Mouse (Mus musculus) right cerebral cortex, postnatal 14 days (tissue): ENCODE measurements around the gene Cdk14.

Experiments
- DNase-seq: peaks from one replicate; pipeline ENCODE4 v3.0.0; 2022

Cdk14 gene

DNA sequence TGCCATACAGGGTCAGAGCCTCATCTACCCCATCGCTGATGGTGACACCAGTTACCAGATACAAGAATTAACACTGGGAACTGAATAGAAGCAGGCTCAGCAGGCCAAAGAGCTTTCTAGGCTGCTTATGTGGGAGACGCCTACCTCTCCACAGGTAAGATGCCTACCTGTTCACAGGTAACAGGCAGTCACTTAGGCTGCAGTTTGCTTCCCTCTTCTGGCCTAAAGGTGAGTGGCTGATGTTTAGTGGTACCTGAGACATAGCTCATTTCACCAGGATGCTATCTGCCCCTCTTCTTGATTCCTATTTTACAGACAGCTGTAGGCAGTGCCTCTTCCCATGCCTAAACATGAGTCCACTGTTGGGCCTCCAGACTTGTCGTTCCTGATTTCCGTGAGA lies 595.0 kb downstream of the Cdk14 start:
- no peak for DNase-seq

DNA sequence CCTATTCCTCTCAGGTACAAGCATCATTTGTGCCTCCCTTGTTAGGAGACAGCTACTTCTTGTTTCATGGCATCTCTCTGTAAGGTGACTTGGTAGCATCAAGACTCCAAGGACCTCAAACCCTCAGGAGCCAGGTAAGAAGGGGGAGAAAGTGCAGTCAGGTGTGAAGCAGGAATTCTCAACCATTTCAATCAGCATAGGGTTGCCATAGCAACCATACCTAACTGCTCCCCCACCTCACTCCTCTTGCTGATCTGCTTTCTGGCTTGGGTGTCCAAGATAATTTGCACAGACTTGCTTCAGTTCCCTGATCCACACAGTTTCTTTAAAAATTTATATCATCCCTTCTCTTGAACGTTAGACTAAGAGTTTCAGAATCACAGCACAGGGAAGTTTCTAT lies 595.9 kb downstream of the Cdk14 start:
- no peak for DNase-seq

DNA sequence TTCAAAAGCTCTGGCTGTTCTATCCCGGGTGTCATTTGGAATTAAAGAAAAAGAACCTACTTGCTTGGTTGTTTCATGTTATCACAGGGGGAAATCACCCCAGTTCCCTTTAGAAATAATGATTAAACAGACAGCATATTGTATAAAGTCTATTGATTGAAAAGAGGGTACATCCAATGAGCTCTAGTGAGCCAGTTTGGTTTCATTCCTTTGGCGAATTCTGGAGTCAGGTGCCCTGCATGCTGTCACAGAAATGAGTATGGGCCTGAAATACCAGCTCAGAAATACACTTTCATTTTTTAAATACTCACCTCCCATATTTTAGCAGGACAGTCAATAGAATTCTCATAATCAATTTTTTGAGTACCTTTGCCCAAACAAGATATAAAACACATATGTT lies 598.1 kb downstream of the Cdk14 start:
- no peak for DNase-seq

DNA sequence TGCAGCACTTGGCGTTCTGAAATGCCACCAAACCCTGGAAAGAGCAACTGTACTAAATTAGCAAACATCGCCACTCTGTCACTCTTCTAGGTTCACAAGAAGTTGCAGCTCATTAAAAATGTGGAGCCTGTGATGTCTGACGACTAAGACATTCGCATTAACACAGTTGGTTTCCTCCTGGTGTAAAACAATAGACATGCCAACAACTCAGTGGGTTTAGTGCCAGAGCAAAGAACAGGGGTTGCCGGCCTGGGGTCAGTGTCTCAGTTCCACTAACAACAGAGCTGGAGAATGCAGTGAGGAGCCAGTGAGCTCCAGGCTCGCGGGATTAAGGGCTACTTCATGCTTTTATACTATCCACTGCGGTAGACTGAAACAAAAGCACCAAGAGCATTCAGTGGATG lies 598.7 kb downstream of the Cdk14 start:
- DNase-seq, result no peak

DNA sequence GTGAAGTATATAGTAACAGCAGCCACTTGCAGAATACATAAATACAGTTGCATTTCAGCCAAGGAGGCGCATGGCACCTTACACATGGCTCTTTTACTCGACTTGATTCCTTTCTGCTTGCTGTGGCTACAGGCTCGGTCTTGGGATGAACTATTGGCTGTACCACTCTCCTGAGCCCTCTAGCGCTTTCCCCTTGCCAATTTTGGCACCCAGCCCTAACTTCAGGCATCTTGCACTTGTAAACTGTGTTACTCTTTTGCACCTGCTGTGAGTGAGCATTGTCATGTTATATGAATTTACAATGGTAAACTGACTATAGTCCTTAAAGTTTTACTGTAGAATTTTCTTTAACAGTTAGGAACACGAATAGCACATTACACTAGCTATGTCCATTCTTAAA lies 603.1 kb downstream of the Cdk14 start:
- DNase-seq, result no peak

DNA sequence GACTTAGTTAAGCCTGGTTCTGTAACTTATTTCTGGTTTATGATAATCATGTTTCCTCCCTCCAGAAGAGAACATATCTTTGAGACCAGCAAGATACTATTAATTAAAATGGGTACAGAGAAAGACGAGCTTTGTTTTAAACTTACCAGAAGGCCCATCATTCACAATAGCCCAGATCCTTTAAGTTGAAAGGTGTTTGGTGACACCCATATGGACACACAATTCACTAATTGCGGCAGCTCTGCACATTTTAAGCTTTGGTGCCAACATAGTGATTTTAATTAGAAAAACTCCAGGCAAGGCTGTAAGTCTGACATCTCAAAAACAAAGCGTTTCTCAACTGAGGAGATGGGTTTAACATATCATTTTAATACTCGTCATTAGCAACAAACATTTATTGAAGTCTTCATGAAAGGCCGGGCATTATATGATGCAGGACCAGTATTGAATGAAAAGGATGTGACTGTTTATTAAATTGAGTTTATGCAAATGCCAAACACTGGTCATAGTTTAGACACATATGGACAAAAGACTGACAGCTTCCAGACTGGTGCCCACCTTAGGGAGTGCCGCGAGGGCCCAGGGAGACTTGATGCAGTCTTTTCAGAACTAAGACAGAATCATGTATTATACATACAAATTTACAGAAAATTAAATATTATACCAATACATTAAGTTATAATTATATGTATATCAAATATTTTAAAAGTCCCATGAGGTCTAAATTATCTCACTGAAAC lies 605.5 kb downstream of the Cdk14 start:
- DNase-seq, result no peak

DNA sequence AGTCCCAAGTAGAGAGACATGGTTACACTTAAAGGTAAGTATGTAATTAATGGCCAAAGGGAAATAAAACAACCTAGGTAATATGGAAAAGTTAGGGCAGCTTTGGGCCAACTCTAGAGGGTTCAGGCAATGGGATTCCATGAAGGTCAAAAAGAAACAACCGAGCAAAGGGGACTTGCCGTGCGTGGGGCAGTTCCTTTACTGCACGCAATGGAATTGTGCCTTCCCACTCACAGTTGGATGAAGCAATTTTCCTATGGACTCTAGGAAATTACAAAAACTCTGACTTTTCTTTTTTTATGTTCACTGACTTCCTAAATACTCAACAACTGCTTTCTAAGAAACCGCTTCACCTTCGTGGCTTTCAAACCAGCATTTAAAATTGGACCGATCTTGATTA lies 606.8 kb downstream of the Cdk14 start:
- no peak for DNase-seq

DNA sequence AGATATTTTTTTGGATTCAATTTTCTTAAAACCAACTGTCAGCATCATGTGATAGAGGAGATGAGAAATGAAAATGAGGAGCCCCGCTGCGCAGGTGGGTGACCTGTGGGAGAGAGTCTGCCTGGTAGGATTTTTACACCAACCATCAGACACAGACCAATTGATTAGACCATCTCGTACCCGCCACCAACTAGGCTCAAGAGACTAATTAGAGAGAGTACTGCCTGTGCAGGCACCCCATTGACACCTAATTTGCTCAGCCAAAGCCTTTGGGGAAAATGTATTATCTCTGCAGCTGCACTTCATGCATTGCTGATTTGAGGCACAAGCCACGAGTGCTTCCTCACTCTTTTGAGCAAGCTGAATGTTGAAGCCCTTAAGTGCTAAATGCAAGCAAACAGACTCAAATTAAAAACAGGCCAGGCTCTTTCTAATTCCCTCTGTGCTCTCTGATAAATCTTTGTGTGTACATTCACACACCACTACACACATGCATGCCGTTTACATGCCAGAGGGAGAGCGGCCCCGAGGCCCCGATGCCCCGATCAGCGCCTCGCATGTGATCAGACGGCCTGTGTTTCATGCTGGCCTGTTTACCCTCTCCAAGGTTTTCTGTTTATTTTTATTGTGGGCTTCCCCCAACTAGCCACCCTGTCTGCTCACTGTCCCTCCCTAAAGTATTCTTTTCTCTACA lies 607.9 kb downstream of the Cdk14 start:
- DNase-seq, result no peak

DNA sequence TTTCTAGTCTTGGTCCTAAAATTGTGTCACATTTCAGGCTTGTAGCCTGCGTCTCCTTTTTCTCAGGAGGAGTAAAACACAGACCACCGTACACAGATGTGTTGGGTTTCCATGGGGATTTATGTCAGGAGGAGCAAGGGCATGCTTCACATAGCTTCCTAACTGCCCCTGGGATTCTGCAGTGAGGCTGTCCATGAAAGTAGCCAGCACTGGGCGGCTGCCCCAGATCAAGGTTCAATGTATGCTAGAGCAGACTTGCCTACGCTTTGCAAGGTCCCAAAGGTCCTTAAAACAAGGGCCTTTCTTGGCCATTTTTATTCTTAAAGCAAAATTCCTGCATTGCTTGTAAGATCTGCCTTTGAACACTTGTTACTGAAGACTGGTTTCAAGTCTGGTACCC lies 614.9 kb downstream of the Cdk14 start:
- DNase-seq, result no peak

DNA sequence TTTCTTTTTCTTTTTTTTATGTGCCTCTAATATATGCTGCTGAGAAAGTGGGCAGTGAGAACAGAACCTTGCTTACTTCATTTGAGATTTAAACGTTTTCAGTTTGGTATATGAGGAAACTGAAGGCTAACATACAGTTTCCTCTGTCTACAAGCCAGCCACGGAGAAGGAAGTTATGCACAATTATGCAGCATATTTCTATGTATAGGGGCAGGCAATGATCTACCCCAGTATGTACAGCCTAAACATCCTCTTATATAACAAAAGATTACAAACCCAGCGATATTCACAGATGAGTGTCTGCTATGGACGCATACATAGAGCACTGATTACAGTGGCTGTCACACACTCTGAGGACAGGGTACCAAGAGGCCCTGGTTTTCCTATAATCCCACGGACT lies 616.4 kb downstream of the Cdk14 start:
- no peak for DNase-seq

DNA sequence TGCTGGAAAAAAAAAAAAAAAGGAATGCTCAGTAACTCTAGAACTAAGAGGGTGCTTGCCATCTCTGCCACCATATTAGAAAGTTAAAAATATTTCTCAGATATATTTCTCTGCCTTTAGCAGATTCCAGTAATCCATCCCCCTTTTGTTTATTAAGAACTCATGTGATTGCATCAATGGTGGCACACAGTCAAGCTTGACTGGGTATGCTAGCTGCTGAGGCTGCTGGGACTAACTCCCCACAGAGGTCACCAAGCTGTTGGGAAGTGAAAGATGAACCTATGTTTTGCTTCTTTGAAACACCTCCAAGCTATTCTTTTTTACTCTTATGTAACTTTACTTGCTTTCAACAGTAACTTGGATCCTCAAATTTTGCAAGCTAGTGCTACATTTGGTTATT lies 618.1 kb downstream of the Cdk14 start:
- DNase-seq, result no peak

DNA sequence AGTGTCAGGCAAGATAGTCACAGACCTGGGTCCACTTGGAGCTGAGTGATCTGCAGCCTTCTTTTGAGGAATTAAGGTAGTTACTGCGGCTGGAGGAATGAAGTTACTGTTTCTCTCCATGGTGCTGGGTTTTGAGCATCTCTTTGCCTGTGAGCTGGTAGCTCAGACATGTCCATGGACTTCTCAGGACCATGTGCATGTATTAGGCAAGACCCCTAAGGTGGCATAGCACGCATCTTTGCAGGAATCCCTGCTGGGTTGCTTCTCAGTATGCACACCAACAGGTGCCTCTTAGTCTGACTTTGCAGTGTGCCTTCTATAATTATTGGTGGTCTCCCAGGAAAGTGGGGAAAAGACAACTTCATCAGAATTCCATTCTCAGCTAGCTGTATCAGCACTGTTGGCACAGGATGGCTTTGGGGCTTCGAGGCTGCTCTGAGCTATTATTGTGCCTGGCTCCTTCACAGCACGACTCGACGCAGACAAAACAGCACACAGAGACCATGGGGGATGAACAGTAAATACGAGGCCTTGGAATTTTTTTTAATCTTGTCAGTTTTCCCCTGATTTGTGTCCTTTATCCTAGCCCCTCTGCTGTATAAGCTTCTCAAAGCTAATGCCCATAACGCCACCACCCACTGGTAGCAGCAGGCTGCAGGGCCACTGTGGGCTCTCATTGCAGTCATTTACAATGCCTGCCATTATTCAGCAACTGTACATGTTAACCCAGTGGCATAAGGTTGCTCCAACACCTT lies 618.8 kb downstream of the Cdk14 start:
- DNase-seq, result no peak

DNA sequence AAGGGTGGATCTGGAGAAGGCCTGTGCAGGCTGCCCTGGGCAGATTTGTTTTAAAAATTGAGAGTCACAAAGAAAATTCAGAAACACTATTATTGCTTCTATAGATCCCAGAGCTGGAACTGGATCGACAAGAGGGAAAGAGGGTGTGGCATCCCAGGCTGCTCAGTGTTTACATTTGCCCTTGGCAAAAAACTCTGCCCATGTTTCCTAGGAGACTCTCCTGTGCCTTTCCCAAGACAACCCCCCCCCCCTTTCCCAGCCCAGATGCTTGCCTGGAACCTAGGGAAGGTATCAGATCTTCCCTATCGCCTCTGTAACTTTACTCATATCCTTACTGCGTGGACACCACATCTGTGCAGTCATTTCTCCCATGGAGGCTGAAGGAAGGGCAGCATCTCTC lies 628.9 kb downstream of the Cdk14 start:
- no peak for DNase-seq

DNA sequence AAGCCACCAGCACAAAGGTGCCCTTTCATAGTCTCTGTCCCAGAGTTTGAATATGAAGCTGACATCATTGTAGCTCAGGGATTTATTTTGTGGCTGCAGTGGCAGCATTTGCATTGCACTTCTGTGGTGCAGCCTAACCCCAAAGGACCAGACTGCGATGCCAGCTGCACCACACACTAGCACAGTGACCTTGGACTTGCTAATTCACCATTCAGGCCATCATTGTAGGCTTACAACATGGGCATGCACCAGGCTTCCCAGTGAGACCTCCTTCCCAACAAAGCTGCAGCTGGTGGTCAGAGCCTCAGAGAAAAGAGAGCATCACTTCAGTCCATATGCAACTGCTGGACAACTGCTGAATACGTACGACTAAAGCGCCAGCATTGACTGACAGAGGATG lies 629.8 kb downstream of the Cdk14 start:
- DNase-seq, result no peak

DNA sequence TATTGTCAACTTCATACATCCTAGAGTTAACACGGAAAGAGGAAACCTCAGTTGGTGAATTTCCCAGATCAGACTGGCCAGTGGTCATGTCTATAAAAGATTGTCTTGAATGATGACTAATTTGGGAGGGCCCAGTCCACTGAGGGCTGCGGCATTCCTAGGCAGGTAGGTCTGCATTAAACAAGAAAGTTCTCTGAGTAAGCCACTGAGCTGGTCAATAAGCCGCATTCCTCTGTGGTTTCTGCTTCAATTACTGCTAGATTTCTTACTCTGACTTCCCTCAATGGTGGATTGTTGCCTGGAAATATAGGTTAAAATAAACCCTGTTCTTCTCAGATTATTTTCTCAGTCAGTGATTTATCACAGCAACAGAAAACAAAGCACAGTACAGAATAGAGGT lies 631.6 kb downstream of the Cdk14 start:
- DNase-seq, result no peak

DNA sequence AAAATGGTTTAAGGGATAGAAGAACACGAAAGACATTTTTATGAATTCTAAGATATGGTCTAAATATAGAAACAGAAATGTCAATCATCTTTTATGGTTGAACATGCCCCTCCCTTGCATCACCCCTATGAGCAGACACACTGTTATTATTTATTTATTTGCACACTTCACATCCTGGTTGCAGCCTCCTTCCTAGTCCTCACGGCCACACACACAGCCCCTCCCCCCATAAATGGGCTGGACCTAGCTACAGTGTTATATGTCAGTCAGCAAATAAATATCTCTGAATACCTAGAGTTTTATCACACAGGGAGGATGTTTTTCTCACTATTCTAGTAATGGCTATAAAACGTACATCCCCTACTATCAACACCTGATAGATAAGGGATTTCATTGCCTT lies 633.3 kb downstream of the Cdk14 start:
- DNase-seq, result no peak

DNA sequence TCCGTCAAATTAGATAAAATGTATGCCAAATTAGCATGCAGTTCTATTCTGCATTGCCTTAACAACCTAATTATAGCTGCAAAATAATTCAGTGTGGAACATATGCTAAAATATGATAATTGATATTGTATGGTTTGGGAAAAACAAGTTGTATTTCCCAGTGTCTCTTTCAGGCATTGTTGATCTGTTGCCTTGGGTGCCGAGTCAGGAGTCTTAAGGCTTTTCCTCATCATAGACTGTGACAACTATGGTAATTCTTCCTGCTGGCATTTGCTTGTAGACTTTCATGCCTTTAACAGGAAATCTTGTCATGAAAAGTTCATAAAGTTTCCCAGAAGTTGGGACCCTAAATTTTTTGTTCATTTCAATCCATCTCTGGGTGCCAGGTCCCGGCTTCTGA lies 641.8 kb downstream of the Cdk14 start:
- DNase-seq, result no peak

DNA sequence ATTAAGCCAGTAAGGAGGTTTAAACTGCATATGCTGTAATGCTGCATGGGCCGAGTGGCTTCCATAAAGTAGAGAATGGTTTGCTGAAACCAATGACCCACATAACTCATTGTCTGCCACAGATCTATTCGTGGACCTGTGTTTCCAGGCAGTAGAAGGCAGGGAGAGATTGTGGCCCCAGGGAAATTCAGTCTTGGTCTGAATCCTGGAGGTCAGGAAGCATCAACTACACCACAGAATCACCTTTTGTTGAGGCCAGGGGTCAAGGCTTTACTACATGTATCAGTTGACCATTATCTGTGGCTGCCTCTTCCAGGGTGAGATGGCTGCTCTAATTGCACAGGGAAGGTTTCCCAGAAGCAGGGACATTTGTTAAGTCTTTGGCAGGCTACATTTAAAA lies 643.6 kb downstream of the Cdk14 start:
- DNase-seq, result no peak

DNA sequence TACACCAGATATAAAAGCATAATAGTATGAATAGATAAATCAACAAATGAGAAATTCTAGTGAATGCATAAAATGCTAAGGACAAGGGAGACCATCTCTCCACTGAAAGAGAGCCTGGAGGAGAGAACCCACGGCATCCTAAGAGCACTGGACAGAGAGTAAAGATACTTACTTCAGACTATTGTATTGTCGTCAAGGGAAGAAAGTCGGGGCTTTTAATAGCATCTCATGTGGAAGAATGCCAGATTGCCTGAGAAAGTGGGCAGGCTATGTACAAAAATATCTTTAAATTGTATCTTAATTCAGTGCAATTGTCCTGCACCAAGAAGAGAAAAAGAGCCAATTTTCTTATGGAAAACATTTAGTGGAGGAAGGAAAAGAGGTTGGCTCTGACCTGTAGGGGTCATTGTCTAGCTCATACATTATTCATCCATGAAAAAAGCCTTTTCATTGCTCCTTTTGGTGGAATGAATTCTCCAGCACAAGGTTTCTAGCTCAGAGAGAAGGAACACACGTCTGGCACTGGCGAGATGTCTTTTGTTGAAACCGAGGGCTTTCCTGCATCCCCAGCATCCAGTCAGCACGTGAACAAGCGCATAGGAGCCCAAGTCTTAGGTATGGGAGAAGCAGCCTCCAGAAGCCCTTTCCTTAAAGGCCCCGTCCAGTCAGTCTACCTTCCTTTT lies 646.9 kb downstream of the Cdk14 start:
- DNase-seq, result no peak

DNA sequence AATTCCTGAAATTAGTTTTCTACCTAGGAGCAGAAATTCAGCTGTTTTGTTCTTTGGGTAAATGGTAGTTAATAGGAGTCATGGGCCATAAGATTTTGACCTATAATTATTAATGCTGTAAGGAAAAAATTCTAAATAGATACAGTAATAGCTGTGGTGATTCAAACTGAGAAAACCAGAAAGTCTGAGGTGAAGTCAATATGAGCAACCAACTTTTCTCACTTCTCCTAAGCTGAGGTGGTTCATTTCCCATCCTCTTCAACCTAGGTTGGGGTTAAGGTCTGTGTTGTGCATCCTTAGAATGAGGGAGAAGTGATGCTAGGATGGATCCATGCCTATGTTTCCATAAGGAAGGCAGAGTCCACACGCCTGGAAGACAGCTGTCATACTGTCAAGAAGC lies 649.5 kb downstream of the Cdk14 start:
- no peak for DNase-seq

DNA sequence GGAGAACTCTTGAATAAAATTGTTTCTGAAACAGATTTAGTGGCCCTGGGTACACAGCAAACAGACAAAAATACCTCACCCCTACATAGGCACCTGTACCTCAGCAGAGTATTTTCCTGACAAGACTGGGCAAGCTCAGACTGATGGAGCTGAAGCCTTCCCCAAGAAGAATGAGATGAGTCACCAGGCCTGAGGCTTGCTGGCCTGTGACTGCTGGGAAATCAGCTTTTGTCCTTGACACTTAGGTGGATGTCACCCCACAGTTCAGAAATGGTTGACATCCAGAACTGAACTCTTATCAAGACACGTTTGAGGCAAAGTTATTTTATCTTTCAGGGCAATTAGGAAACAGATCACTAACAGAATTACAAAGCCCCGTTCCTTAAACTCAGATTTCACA lies 652.2 kb downstream of the Cdk14 start:
- no peak for DNase-seq

DNA sequence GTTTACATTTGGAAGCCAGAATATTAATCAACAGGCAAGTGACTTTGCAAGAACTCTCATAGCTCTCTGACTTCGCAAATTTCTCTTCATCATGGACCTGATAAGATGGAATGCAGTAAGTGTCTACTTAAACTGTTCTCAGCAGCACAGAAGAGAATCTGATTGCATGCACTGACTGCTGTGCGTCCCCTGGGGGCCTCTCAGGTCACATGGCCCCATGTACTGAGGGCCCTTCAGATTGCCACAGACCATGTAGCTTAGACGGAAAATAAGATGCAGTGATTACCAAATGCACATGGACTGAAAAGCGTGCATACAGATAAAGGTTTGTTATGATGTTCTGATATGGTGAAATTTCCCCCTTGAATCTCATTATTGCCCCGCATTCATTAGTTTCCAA lies 653.4 kb downstream of the Cdk14 start:
- no peak for DNase-seq

DNA sequence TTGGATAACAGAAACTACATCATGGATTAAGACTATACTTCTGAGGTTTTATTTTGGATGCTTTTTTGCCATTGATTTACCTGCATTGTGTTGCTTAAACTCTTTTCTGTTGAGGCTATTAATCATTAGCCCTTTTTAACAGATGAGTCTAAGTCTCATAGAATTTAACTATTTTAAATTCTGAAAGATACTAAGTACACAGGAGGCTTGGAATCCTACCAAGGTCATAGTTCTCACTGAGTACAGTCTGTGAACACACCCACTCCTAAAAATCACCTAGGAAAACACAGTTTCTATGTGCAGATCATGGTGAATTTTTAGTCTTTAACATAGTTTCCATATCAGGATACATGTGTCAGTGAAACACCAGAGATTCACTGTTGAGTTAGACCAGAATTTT lies 658.2 kb downstream of the Cdk14 start:
- DNase-seq, result no peak
